Mouse (Mus musculus): Measurements from ENCODE around the gene Gm11733.
"Not testable (repeated sequence)": the region's sequence is repeated elsewhere in the genome, so short reads cannot be mapped to it uniquely, and the experiment has no call there.

Gm11733 gene

DNA sequence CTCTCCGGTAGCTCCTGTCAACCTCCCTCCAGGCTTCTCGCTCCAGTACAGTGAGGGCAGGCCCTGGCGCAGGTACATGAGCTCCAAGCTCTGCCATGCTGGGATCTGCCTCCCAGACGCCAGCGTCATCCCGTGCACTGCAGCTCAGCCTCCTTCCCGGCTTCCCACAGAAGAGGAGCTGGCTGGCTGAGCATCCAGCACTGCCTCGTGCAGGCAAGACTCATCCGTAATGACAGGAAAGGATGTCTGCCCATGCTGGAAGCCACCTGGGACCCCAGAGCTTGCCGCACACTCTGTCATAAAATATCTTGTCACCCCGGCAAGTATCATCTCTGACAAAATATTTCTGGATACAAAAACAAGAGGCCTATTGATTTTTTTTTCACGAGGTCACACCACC lies at the start of gene Gm11733:
Gene Gm11733, plus strand, starts transcription at position 171 of the 400 bp plus-strand sequence.
- in situ Hi-C loops (cut with MboI, MseI) = no loop called here

DNA sequence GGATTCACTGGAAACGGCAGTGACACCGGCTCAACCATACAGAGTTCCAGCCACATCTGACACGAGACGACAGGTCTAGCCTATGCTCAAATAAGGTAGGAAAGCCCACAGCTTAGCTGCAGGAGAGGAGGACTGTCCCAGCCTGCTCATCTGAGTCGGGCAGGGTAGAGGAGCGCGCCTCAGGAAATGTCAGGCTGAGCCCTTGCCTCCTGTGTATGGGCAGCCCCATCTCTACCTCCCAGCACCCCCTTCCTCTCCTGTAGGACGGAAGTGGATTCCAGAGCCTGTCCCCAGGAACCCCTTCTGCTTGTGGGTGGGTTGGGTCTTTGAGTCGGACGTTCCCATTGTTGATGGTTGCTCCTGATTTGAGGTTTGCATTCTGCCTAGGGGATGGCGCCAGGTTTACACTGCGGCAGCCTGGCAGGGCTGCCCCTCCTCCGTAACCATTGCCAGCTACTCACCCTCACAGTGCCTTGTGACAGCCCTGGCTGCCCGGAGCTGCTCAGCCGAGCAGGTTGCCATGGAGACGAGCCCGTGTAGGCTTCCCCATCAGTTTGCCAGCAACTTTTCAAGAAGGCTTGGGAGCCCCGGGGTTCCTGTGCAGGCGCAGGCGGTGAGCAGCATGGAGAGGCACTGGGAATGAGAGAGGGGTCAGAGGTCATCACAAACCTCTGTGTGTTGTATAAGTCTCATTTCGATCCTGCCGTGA lies 47.6 kb upstream of the Gm11733 start:
- in situ Hi-C loops (cut with MboI, MseI) = no loop called here

DNA sequence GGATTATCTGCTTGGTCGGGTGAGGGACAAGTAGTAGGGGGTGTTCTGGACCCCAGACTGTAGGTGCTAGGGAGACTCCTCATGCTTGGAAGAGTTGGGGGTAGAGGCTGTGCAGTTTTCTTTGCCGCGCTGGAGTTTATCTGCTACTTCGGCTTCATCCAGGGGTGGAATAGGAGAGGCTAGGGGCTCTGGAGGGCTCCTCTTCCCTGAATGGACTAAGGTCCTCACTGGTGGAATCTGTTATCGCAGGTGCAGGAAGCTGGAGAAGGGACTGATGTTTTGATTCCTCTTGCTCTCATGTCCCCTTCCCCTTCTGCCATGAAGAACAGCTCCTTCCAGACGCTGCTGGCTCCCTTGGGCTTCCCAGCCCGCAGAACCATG lies 47.1 kb upstream of the Gm11733 start:
- in situ Hi-C loops (cut with MboI, MseI) = no loop called here

DNA sequence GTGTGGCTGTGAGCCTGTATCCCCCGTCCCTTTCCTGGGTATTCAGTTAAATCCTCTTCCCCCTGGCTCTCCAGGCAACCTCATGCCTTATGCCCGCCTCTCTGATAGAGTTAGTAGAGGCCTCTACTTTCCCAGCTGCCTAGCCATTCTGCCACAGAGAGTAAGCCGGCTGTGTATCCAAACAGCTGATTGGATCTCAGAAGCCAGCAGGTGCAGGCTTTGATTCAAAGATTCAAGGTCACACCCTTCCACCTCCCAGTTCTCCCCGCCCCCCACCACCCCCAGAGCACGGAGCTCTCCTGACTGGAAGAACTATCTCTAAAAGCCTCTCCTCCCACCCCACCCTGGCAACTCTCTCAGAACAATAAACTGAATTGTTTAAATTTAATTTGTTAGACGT lies 45.8 kb upstream of the Gm11733 start:
- in situ Hi-C loops (cut with MboI, MseI) = no loop called here

DNA sequence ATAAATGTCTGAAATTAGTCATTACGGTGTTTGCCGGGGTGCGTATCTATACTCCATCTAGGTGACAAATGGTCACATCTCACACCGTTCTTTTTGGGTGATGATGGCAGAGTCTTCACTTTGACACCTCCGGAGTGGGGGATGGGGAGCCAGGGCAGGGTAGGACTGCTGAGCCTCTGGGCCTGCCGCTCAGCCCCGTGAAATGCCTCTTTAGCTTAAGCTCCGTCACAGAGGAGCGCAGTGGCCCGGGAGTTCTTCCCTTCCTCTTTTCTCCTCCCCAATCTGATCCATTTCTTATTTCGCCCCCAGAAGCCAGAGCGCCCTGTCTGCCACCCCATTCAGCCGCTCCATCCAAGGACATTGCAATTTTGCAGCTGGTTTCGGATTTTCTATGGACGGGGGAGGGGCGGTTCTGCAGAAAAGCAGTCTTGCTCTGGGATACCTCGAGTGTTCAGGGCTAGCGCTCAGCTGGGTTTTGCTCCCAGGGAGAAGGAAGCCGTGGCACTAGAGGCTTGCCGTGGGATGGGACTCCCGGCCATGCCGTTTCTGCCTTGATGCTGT lies 43.2 kb upstream of the Gm11733 start:
- in situ Hi-C loops (cut with MboI, MseI) = loop anchor here (10.0 kb wide), 1 partner anchor 114 kb away; no protein-coding TSS in a partner anchor

DNA sequence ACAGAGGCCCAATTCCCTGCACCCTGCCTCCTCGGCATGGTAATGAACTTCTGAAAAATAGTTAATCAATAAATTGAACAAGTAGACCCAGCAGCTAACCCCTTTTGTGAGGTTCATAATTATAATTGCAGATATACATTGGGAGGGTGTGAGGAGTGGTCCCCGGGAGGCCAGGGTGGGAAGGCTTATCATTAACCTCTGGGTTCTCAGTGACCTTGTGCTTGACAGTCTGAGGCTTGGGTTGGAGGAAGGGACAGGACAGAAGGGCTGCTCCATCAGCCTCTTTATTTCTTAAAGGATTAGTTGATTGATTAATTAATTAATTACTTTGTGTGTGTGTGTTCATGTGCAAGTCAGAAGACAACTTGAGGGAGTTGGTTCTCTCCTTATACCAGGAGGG lies 40.1 kb upstream of the Gm11733 start:
- in situ Hi-C loops (cut with MboI, MseI) = loop anchor here (10.0 kb wide), 1 partner anchor 111 kb away; no protein-coding TSS in a partner anchor

DNA sequence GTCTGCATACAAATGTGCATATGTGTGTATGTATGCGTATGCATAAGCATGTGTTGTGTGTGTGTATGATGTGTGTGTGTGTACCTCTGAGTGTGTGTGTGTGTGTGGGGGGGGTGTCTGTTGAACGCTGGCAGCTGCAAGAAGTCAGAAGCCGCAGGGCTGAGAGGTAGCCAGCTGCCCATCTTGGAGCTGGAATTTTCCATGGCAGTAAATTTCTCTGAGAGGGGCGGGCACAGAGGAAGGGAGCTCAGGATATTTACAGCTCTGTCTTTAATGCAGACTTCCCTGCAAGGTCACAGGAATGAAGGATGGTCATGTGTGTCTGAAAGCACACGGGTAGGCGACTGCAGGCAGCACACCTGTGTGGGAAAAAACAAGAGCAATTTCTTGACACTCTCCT lies 38.5 kb upstream of the Gm11733 start:
- in situ Hi-C loops (cut with MboI, MseI) = loop anchor here (10.0 kb wide), 1 partner anchor 109 kb away; no protein-coding TSS in a partner anchor

DNA sequence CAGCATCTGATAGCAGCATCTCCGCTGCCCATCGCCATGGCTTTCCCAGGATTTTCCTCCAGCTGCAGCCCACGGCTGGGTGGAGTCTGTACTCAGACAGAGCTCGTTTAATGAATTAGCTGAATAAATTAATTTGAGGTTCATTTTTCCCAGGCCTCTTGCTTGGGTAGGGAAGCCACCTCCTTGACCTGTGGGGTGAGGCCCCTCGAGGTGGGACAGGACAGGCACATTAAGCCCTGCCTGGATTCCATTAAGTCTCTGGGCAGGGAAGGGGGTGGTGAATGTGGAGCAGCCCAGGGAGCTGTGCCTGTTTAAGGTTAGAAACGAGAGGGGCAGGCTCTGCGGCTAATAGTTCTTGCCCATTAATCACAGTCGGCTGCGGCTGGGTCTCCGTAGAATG lies 30.1 kb upstream of the Gm11733 start:
- in situ Hi-C loops (cut with MboI, MseI) = no loop called here

DNA sequence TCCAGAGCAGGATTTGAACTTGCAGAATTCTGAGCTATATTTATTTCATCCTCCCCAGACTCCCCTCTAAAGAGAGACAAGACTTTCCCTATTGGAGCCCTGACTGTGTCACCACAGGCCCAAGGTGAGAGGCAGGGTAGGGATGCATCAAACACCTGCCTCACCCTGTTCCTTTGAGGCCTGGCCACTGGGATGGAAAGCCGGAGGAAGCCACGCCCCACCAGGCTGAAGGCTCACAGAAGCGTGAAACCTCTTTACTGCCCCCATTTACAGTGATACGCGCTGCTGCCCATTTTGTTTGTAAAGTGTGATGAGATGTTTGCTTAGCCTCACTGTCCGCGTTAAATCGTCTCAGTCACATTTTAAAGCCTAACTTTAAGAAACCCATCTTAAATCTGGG lies 25.0 kb upstream of the Gm11733 start:
- in situ Hi-C loops (cut with MboI, MseI) = no loop called here

DNA sequence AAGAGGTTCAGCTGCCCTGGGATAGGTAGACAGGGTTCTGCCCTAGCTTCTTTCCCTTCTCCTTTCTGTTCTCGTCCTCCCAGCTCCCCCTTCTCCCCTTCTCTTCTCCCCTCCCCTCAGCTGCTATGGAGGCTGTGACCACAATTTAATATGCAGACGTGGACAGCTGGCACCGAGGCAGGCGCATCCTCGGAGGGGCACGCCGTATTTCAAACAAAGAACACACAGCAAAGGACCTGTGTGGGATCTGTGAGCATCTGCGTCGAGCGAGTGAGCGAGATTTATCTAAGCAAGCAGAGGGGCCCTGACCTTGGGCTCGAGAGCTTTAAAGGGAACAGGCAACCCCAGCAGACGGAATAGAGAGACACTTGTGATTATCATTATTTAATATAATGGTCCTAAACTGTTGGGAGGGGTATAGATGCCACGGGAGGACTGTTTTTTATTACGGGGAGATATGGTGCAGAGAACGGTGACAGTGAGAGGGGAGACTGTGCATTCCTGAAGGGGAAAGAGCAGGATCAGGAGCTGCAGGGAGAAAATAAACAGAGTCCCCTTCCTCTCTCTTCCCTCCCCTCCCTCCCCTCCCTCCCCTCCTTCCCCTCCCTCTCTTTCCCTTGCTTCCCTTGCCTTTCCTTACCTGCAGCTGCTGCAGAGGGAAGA lies 21.8 kb upstream of the Gm11733 start:
- in situ Hi-C loops (cut with MboI, MseI) = no loop called here

DNA sequence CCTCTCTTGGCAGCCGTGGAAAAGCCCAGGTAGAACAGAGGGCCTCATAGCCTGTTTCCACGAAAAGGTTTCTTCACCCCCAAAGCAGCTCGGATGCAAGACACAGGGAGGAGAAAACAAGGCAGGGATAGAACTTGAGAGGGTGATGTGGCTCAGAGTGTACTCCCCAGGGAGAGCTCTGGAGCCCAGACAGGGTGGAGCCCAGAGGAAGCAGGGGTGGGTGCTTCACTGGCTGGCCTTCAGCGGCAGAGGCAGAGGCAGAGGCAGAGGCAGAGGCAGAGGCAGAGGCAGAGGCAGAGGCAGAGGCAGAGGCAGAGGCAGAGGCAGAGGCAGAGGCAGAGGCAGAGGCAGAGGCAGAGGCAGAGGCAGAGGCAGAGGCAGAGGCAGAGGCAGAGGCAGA lies 20.8 kb upstream of the Gm11733 start:
- in situ Hi-C loops (cut with MboI, MseI) = not testable (repeated sequence)

DNA sequence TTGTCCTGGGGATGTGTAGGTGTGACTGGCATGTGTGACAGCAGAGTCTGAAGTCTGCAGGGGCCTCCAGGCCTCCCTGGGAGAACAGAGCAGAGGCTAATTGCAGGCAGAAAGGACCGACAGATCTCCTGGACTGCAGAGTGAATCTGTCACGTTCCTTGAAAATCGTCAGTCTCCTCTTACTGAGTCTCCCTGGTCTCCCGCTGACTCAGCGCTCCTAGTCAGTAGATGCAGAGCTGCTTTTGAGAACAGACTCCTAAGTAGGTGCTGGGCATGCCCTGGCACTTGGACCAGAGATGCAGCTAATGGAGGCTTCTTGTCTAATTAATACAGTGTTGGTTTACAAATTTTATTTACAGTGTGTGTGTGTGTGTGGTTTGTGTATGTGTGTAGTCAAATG lies 17.9 kb upstream of the Gm11733 start:
- in situ Hi-C loops (cut with MboI, MseI) = no loop called here

DNA sequence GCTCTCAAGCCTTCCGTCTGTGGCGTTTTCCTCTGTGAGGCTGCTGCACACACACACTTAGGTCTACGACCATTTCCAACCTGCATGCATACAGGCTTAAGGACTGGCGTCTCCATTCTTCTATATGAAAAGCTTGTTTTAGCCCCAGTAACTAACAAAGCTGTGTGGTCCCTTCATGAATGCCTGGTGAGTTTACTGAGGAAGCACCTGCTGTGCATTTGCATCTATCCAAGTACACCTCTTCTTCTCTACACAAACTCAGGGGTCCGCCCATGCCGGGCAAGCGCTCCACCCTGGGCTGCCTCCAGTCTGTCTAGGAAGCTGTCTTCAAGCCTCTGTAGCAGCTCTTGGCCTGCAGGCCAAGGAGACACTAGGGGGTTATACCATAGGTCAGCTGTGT lies 17.3 kb upstream of the Gm11733 start:
- in situ Hi-C loops (cut with MboI, MseI) = no loop called here

DNA sequence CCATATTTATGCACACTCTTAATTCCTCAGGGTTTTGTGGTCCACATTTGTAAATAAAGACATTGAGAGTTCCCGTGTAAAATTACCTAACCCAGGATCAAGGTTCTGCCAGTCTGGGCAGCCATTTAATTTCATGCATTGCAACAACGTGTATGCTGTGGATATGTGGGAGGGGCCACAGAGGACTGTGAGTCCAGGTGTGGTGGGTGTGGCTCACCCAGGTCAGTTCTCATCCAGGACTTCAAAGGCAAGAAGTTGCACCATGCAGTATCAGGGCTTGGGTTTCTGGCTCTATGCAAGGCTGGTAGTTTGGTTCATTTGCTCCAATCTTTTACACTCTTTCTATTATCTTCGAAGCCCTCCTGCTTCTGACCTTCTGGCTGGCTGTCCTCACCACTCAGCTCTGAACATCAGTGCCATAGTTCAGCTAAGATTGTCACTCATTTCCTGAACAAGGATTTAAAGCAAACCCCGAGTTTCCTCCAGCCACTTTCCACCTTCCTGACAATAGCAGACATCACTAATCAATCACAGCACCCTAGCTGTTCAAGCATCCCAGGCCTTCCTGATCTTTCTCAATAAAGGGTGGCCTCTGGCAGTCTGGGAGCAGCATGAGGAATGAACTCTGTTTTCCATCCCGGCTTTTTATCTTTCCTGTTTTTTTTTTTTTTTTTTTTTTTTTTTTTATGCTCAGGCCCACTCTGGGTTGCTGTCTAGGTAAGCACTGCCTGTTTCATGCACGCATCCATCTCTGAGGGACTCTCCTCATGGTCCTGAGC lies 15.4 kb upstream of the Gm11733 start:
- in situ Hi-C loops (cut with MboI, MseI) = no loop called here

DNA sequence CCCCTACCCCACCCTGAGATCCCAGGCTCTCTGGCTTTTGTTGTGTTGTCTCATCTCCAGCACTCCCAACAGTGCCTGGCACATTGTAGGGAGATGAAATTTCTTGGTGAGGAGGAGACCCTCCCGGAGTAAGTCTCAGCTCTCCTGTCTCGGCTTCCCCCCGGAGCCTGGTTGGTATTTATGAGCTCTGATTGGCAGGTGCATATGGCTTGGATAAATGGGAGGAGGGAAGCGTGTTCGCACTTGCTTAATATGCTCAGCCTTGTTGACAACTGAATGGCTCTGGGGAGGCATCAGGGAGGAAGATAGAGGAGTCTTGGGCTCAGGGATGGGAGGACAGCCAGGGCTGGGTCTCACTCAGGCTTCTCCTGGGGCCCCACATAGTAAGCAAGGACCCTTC lies 14.4 kb upstream of the Gm11733 start:
- in situ Hi-C loops (cut with MboI, MseI) = no loop called here

DNA sequence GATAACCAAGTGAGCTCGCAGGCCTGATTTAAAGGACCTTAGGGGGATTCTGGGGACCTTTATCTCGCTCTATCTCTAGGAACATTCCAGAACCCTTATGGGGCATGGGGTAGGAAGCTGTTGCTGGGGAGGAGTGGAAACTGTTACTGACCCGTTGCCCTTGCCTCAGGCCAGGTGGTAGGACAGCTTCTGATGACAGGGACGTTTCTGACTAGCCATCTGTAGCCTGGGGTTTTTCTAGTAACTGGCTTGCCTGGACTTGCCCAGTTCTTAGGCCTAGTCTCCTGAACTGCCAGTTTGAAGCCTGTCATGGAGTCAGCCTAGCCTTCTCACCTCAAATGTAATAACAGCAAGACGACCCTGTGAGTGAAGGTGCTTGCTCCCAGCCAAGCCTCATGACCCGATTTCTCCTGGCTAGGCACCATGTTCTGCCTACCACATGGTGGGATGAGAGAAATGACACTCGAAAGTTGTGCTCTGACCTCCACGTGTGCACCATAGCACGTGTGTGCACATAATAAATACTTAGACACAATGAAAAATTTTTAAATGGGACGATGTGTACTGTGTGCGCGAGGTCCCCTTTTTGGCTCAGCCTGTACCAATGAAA lies 13.5 kb upstream of the Gm11733 start:
- in situ Hi-C loops (cut with MboI, MseI) = no loop called here

DNA sequence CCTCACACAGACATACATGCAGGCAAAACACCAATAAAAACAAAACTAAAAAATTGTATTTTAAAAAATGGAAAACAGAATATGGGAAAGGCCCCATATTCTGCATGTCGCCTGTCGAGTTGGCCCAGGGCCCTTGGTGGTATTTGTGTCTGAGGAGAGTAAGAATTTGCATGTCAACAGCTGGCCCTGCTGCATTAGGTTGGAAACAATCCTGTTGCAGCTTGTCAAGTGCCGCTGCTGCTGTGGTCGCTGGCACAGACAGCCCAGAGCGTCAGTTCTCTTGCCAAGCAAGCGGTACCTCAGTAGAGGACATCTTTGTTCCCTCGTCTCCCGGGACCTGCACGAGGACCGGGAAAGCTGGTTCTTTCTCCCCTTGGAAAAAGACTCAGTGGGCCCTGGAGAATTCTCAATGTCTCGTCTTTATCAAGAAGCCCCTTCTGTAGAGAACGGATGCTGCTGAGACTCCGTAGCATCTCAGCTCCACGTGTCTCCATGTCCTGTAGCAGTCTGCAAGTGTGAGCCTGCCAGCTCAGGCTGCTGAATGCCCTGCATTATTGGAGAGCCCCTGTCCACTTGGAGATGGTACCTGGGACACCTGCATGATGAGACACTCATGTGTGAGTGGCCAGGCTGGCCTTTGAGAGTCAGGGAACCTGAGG lies 12.4 kb upstream of the Gm11733 start:
- in situ Hi-C loops (cut with MboI, MseI) = no loop called here

DNA sequence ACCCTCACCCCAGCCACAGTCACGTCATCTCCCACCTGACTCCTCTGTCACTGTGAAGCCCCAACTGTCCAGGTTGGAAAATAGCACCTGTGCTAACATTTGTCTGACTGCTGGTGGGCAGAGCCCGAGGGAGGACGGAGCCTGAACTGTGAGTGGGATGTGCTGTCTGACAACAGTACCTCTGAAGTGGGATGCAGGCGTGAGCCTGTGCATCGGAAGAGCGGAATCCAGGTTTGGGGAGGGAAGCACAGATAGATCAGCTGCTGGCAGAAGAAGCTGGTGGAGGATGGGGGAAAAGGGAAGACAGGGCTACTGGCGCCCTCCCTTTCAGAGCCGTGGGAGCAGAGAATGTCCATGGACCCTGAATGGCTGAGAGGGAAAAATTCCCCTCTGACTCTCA lies 11.3 kb upstream of the Gm11733 start:
- in situ Hi-C loops (cut with MboI, MseI) = no loop called here

DNA sequence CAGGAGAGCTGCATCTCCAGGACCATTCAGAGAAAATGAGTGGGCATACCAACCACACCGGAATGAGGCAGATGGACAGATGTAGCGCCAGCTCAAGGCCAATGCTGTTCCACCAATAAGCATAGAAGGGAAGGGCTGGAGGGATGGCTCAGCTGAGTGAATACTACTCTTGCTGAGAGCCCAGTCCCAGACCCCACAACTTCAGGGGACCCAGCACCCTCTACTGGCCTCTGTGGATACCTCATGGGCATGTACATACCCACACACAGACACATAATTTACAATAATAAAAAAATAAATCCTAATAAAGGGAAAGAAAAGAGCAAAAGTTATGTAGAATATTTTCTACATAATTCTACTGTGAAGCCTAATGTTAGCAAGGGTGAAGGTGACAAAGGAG lies 9.0 kb upstream of the Gm11733 start:
- in situ Hi-C loops (cut with MboI, MseI) = no loop called here

DNA sequence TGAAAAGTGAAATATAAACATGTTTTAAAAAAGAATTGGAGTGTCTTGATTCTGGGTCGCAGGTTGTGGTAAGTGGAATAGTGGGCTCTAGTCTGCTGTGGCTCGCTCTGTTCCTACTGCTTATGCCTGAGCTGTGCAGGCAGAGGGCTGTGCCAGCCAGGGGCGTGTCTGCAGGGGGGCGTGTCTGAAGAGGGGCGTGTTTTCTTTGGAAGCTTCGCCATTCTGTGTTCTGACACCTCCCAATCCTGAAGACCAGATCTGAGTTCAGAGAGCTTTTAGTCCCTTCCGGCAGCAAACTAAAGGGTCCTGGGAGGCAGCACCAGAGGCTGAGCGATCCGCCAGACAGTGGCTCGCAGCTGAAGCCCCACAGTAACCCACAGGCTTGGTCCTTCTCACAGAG lies 8.5 kb upstream of the Gm11733 start:
- in situ Hi-C loops (cut with MboI, MseI) = no loop called here

DNA sequence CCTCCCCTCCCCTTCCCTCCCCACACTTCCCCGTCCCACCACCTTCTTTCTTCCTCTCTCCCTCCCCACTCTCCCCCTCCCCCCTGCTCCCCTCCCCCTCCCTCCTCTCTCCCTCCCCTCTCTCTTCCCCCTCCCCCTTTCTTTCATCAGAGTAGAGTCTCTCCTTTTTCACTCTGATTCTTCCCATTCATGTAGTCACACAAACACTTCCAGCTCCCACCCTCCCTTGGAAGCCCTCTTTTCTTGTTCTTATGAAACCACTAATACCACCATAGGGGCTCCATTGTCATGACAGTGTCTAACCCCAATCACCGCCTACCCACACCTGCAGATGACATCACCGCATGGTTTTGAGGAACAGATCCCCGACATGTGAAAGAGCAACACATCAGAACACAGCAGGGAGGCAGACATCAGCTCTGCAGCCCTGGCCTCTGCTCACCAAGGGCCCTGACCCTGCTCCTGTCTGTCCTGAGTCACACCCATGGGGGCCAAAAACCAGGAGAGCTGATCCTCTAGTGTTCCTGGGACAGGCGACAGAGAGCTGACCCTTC lies 7.5 kb upstream of the Gm11733 start:
- in situ Hi-C loops (cut with MboI, MseI) = no loop called here
